Mouse (Mus musculus) limb, embryonic 13.5 days (tissue): ENCODE measurements at regions not wholly inside any gene's neighbourhood (a gene's known extent, or its start where the extent isn't known, plus 50 kb on each side); places are given as distances from the start of the nearest gene placed in this dataset.

ENCODE experiments used
- ATAC-seq: fragments of 200-750 bp; cut with Nextera tagmentation; 2 replicates; pipeline ENCODE4 v1.8.0; 2017; ENCODE audit warnings: low read depth, moderate number of reproducible peaks, moderate TSS enrichment; ENCODE audit not compliant: low FRiP score
- H3K27ac ChIP-seq: fragments of 300-500 bp; sonication (generic); 2 replicates; pipeline ENCODE4 v1.5.1; 2015; ENCODE audit warnings: inconsistent platforms, mild to moderate bottlenecking, moderate library complexity
- H3K27me3 ChIP-seq: fragments of 300-500 bp; sonication (generic); 2 replicates; pipeline ENCODE4 v1.6.1; 2015; ENCODE audit warnings: mild to moderate bottlenecking, inconsistent platforms
- H3K36me3 ChIP-seq: fragments of 300-500 bp; sonication (generic); 2 replicates; pipeline ENCODE4 v1.6.1; 2015; ENCODE audit warnings: inconsistent platforms, mild to moderate bottlenecking, moderate library complexity
- H3K4me1 ChIP-seq: fragments of 300-500 bp; sonication (generic); 2 replicates; pipeline ENCODE4 v1.6.1; 2015; ENCODE audit warnings: inconsistent platforms
- H3K4me2 ChIP-seq: fragments of 300-500 bp; sonication (generic); replicated peaks from 2 replicates; pipeline ENCODE4 v1.6.1; 2015; ENCODE audit warnings: inconsistent platforms, mild to moderate bottlenecking, moderate library complexity
- H3K4me3 ChIP-seq: fragments of 300-500 bp; sonication (generic); 2 replicates; pipeline ENCODE4 v1.5.1; 2015; ENCODE audit warnings: moderate library complexity, mild to moderate bottlenecking, inconsistent platforms
- H3K9ac ChIP-seq: fragments of 300-500 bp; sonication (generic); 2 replicates; pipeline ENCODE4 v1.6.1; 2015; ENCODE audit warnings: mild to moderate bottlenecking, inconsistent platforms
- H3K9me3 ChIP-seq: fragments of 300-500 bp; sonication (generic); 2 replicates; pipeline ENCODE4 v1.6.1; 2016; ENCODE audit warnings: inconsistent platforms
- WGBS: fragments of 180-500 bp; shearing (Covaris S2); methylation state at CpG from one replicate; pipeline ENCODE4 v1.1.7; 2015; 5-methylcytosine and 5-hydroxymethylcytosine counted together

GRCm38 (mm10) chr5:111644788-111645187 is 88.9 kb upstream of the Gm26897 start:
- H3K27ac ChIP-seq, result no peak overlapping the region; the same call in 1 of the 2 replicates
- no peak overlapping the region for H3K9ac ChIP-seq
- 69% methylated on average over 4 of the region's 4 CpGs for WGBS
- H3K4me3 ChIP-seq, result no peak overlapping the region
- H3K9me3 ChIP-seq, result peaks cover 5% of the 10 kb centered on the region; the same call in 1 of the 2 replicates
- ATAC-seq, result no peak
- H3K36me3 ChIP-seq, result no peaks in the 10 kb centered on the region
- H3K4me2 ChIP-seq, result no peak overlapping the region
- H3K4me1 ChIP-seq, result peaks cover 38% of the 10 kb centered on the region
- H3K27me3 ChIP-seq, result peaks cover 10% of the 10 kb centered on the region; the same call in 1 of the 2 replicates

GRCm38 (mm10) chr5:111647686-111648200 is 86.0 kb upstream of the Gm26897 start:
- 84% methylated on average over 6 of the region's 6 CpGs for WGBS

GRCm38 (mm10) chr5:111648481-111648880 is 85.2 kb upstream of the Gm26897 start:
- Histone ChIP-seq H3K4me1 (peaks cover 40% of the 10 kb centered on the region), H3K36me3 (no peaks in the 10 kb centered on the region), H3K27me3 (peaks cover 5% of the 10 kb centered on the region; the same call in 1 of the 2 replicates), H3K9me3 (no peaks in the 10 kb centered on the region), H3K4me2 (peak overlapping the region; percentile 39), H3K27ac (peak overlapping the region; percentile 58), H3K4me3 (no peak overlapping the region), H3K9ac (no peak overlapping the region)
- WGBS, result 63% methylated on average over 7 of the region's 7 CpGs
- 0 out of 2 replicates have a peak, but pooled peaks have one; percentile 22 for ATAC-seq

More at GRCm38 (mm10) chr5:111647686-111648200, 86.0 kb upstream of the Gm26897 start:
- Histone ChIP-seq H3K4me3 (no peak overlapping the region), H3K36me3 (no peaks in the 10 kb centered on the region), H3K4me2 (no peak overlapping the region), H3K4me1 (peaks cover 35% of the 10 kb centered on the region), H3K9me3 (no peaks in the 10 kb centered on the region), H3K27me3 (peaks cover 5% of the 10 kb centered on the region; the same call in 1 of the 2 replicates), H3K27ac (no peak overlapping the region; the same call in 1 of the 2 replicates), H3K9ac (no peak overlapping the region)
- ATAC-seq, result no peak

GRCm38 (mm10) chr5:111649012-111649411 is 84.7 kb upstream of the Gm26897 start:
- Histone ChIP-seq H3K27me3 (peaks cover 5% of the 10 kb centered on the region; the same call in 1 of the 2 replicates), H3K27ac (peak overlapping the region; percentile 58; the same call in 1 of the 2 replicates), H3K36me3 (no peaks in the 10 kb centered on the region), H3K4me2 (peak overlapping the region; percentile 39), H3K9me3 (no peaks in the 10 kb centered on the region), H3K4me3 (no peak overlapping the region), H3K4me1 (peaks cover 40% of the 10 kb centered on the region), H3K9ac (no peak overlapping the region)
- 20% methylated on average over 10 of the region's 10 CpGs for WGBS
- ATAC-seq, result peak; percentile 75

- H3K9ac ChIP-seq, result no peak overlapping the region
- no peak for ATAC-seq
- no peak overlapping the region for H3K4me2 ChIP-seq
- peaks cover 6% of the 10 kb centered on the region for H3K9me3 ChIP-seq
- peaks cover 5% of the 10 kb centered on the region; the same call in 1 of the 2 replicates for H3K27me3 ChIP-seq
- no peak overlapping the region; the same call in 1 of the 2 replicates for H3K27ac ChIP-seq
- H3K4me1 ChIP-seq, result peaks cover 39% of the 10 kb centered on the region
- no peaks in the 10 kb centered on the region for H3K36me3 ChIP-seq
- WGBS, result 5% methylated on average over 2 of the region's 2 CpGs
- no peak overlapping the region for H3K4me3 ChIP-seq
These were observed 81.3 kb upstream of the Gm26897 start for GRCm38 (mm10) chr5:111652472-111652871.

- Histone ChIP-seq H3K4me1 (peaks cover 22% of the 10 kb centered on the region), H3K9ac (no peak overlapping the region), H3K9me3 (peaks cover 6% of the 10 kb centered on the region), H3K36me3 (no peaks in the 10 kb centered on the region), H3K27ac (no peak overlapping the region), H3K27me3 (peaks cover 14% of the 10 kb centered on the region), H3K4me3 (no peak overlapping the region), H3K4me2 (no peak overlapping the region)
- no peak for ATAC-seq
- WGBS, result 65% methylated on average over 2 of the region's 2 CpGs
These were observed 77.3 kb upstream of the Gm26897 start for GRCm38 (mm10) chr5:111656436-111656835.

GRCm38 (mm10) chr5:111657759-111658429 is 75.8 kb upstream of the Gm26897 start:
- H3K9me3 ChIP-seq, result peaks cover 6% of the 10 kb centered on the region
- H3K4me3 ChIP-seq, result no peak overlapping the region
- H3K4me2 ChIP-seq, result no peak overlapping the region
- H3K4me1 ChIP-seq, result peaks cover 18% of the 10 kb centered on the region
- H3K27me3 ChIP-seq, result peaks cover 9% of the 10 kb centered on the region
- no peak overlapping the region for H3K27ac ChIP-seq
- ATAC-seq, result no peak
- no peak overlapping the region for H3K9ac ChIP-seq
- WGBS, result 66% methylated on average over 3 of the region's 3 CpGs
- no peaks in the 10 kb centered on the region for H3K36me3 ChIP-seq

GRCm38 (mm10) chr5:111659229-111659628 is 74.5 kb upstream of the Gm26897 start:
- peaks cover 27% of the 10 kb centered on the region for H3K4me1 ChIP-seq
- no peak overlapping the region for H3K27ac ChIP-seq
- peaks cover 12% of the 10 kb centered on the region for H3K27me3 ChIP-seq
- 93% methylated on average over 3 of the region's 3 CpGs for WGBS
- ATAC-seq, result no peak
- H3K4me3 ChIP-seq, result no peak overlapping the region
- no peak overlapping the region for H3K9ac ChIP-seq
- H3K36me3 ChIP-seq, result no peaks in the 10 kb centered on the region
- peaks cover 6% of the 10 kb centered on the region for H3K9me3 ChIP-seq
- no peak overlapping the region for H3K4me2 ChIP-seq

- Histone ChIP-seq H3K4me2 (no peak overlapping the region), H3K4me1 (peaks cover 36% of the 10 kb centered on the region), H3K4me3 (no peak overlapping the region), H3K27me3 (peaks cover 22% of the 10 kb centered on the region), H3K27ac (no peak overlapping the region), H3K9ac (no peak overlapping the region), H3K9me3 (peaks cover 2% of the 10 kb centered on the region), H3K36me3 (no peaks in the 10 kb centered on the region)
- no peak for ATAC-seq
- 60% methylated on average over 10 of the region's 10 CpGs for WGBS
These were observed 73.3 kb upstream of the Gm26897 start for GRCm38 (mm10) chr5:111660447-111660846.

- H3K36me3 ChIP-seq, result no peaks in the 10 kb centered on the region
- WGBS, result 83% methylated on average over 6 of the region's 6 CpGs
- no peaks in the 10 kb centered on the region for H3K9me3 ChIP-seq
- H3K4me3 ChIP-seq, result no peak overlapping the region
- no peak overlapping the region for H3K27ac ChIP-seq
- ATAC-seq, result no peak
- H3K9ac ChIP-seq, result no peak overlapping the region
- H3K27me3 ChIP-seq, result peaks cover 23% of the 10 kb centered on the region
- H3K4me1 ChIP-seq, result peaks cover 36% of the 10 kb centered on the region
- H3K4me2 ChIP-seq, result no peak overlapping the region
These were observed 72.8 kb upstream of the Gm26897 start for GRCm38 (mm10) chr5:111660968-111661367.

- H3K4me1 ChIP-seq, result peaks cover 36% of the 10 kb centered on the region
- no peaks in the 10 kb centered on the region for H3K36me3 ChIP-seq
- peaks cover 30% of the 10 kb centered on the region for H3K27me3 ChIP-seq
- no peak overlapping the region for H3K27ac ChIP-seq
- no peak for ATAC-seq
- no peak overlapping the region for H3K4me3 ChIP-seq
- H3K9ac ChIP-seq, result no peak overlapping the region
- WGBS, result 60% methylated on average over 12 of the region's 12 CpGs
- no peak overlapping the region for H3K4me2 ChIP-seq
- no peaks in the 10 kb centered on the region for H3K9me3 ChIP-seq
These were observed 71.8 kb upstream of the Gm26897 start for GRCm38 (mm10) chr5:111661971-111662370.

GRCm38 (mm10) chr5:111663831-111664230 is 69.9 kb upstream of the Gm26897 start:
- ATAC-seq, result no peak
- H3K27me3 ChIP-seq, result peaks cover 30% of the 10 kb centered on the region
- WGBS, result 62% methylated on average over 7 of the region's 7 CpGs

More at GRCm38 (mm10) chr5:111663831-111664230, 69.9 kb upstream of the Gm26897 start:
- Histone ChIP-seq H3K9ac (peak overlapping the region; percentile 13; the same call in 1 of the 2 replicates), H3K27ac (peak overlapping the region; percentile 40; the same call in 1 of the 2 replicates), H3K4me1 (peaks cover 33% of the 10 kb centered on the region), H3K4me3 (no peak overlapping the region), H3K36me3 (no peaks in the 10 kb centered on the region), H3K4me2 (no peak overlapping the region), H3K9me3 (peaks cover 9% of the 10 kb centered on the region)
